Mouse (Mus musculus) olfactory bulb, adult 2 months (tissue): ENCODE measurements around the gene Prickle1.

ENCODE experiments used
- CTCF ChIP-seq: fragments of 200-500 bp; IDR thresholded peaks from 2 replicates; pipeline ENCODE4 v1.5.1; 2012; ENCODE audit warnings: low read depth, mild to moderate bottlenecking, low read length, moderate library complexity; ENCODE audit not compliant: insufficient read depth
- POLR2A ChIP-seq: fragments of 200-500 bp; IDR thresholded peaks from 2 replicates; pipeline ENCODE4 v1.6.1; 2012; ENCODE audit warnings: mild to moderate bottlenecking, low read depth, low read length, moderate library complexity; ENCODE audit not compliant: insufficient read depth

DNA sequence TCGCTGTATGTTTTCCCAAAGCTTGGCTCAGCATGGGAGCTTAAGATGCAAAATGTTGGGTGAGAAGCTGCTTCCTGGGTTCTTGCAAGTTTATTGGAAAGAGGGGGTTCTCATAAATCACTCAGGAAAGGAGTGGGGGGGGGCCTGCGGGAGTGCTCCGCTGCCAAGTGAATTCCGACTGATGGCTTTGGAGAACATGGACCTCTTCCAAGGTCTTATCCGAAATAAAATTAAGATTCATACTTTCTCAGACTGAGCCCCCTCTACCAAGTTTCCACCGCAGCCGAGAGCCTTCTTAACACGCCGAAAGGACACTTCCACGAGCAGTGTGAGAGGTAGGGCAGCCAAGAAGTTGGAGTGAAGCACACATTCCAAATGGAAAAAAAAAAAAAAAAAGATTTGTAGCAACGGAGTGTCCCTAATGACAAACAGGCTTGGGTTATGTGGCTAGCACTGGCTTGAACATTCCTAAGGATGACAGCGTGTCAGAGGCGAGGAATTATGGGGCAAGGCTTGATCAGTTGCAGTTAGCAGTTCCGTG is 34.4 kb upstream of the Prickle1 start:
- TF ChIP-seq CTCF (no peak), POLR2A (no peak)
